Mouse (Mus musculus): ENCODE data around the gene Tmem127. TPM values are rescaled to one million over a fixed set of nuclear protein-coding genes. Genes with fewer than 3 reads are reported as not detected.

Gene Tmem127
- polyA plus RNA-seq, 1 experiment from 2014 or later, result 13.7 TPM

DNA sequence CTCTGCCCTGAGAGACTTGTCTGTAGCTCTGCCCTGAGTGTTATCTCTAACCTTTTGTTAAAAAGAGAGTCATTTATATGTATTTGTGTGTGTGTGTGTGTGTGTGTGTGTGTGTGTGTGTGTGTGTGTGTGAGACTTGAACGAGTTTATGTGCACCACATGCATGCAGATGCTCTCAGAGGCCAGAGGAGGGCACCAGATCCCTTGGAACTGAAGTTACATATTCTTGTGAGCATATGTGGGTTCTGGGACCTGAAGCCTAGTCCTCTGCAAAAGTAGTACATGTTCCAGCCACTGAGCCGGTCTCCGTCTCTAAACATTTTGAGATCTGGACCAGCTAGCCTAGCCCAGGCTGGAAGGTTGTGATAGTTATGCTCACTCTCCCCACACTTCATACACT lies 22.4 kb upstream of the Tmem127 start:
- no peak for ATAC-seq (replicated peaks; ENCODE audit: insufficient number of reproducible peaks, low FRiP score, low TSS enrichment)
- Histone ChIP-seq H3K9me3 (replicated peaks; ENCODE audit: control insufficient read depth, low read length) (no peaks in the 10 kb centered on the region), H3K9ac (ENCODE audit: low read depth, low read length) (no peak overlapping the region), H3K36me3 (ENCODE audit: control insufficient read depth, insufficient read depth, low read length) (peaks cover 69% of the 10 kb centered on the region), H3K27me3 (ENCODE audit: control insufficient read depth, insufficient read depth, low read length) (no peaks in the 10 kb centered on the region), H3K27ac (ENCODE audit: low read depth, low read length) (no peak overlapping the region), H3K4me2 (no peak overlapping the region), H3K4me3 (ENCODE audit: low read depth, low read length) (no peak overlapping the region), H3K4me1 (ENCODE audit: control insufficient read depth, insufficient read depth, low read length) (no peaks in the 10 kb centered on the region)
- 99% methylated on average over 3 of the region's 3 CpGs for WGBS (ENCODE audit: insufficient replicate concordance)

- H3K4me2 ChIP-seq, result no peak overlapping the region
- H3K4me1 ChIP-seq (ENCODE audit: control insufficient read depth, insufficient read depth, low read length), result no peaks in the 10 kb centered on the region
- H3K27ac ChIP-seq (ENCODE audit: low read depth, low read length), result 0 out of 2 replicates have a peak overlapping the region, but pooled peaks have one; percentile 3
- WGBS (ENCODE audit: insufficient replicate concordance), result 82% methylated on average over 11 of the region's 11 CpGs
- no peak overlapping the region for H3K4me3 ChIP-seq (ENCODE audit: low read depth, low read length)
- H3K36me3 ChIP-seq (ENCODE audit: control insufficient read depth, insufficient read depth, low read length), result peaks cover 47% of the 10 kb centered on the region
- H3K9ac ChIP-seq (ENCODE audit: low read depth, low read length), result no peak overlapping the region
- H3K27me3 ChIP-seq (ENCODE audit: control insufficient read depth, insufficient read depth, low read length), result no peaks in the 10 kb centered on the region
- ATAC-seq (replicated peaks; ENCODE audit: insufficient number of reproducible peaks, low FRiP score, low TSS enrichment), result no peak
- no peaks in the 10 kb centered on the region for H3K9me3 ChIP-seq (replicated peaks; ENCODE audit: control insufficient read depth, low read length)
Observed at GRCm38 (mm10) chr2:127237897-127238610, 9.7 kb upstream of the Tmem127 start.

GRCm38 (mm10) chr2:127240065-127240464 lies 7.6 kb upstream of the Tmem127 start:
- Histone ChIP-seq H3K4me3 (ENCODE audit: low read depth, low read length) (no peak overlapping the region), H3K4me1 (ENCODE audit: control insufficient read depth, insufficient read depth, low read length) (no peaks in the 10 kb centered on the region), H3K27ac (ENCODE audit: low read depth, low read length) (no peak overlapping the region), H3K9ac (ENCODE audit: low read depth, low read length) (no peak overlapping the region), H3K4me2 (no peak overlapping the region), H3K36me3 (ENCODE audit: control insufficient read depth, insufficient read depth, low read length) (peaks cover 43% of the 10 kb centered on the region), H3K27me3 (ENCODE audit: control insufficient read depth, insufficient read depth, low read length) (no peaks in the 10 kb centered on the region), H3K9me3 (replicated peaks; ENCODE audit: control insufficient read depth, low read length) (no peaks in the 10 kb centered on the region)
- ATAC-seq (replicated peaks; ENCODE audit: insufficient number of reproducible peaks, low FRiP score, low TSS enrichment), result no peak
- 93% methylated on average over 2 of the region's 2 CpGs for WGBS (ENCODE audit: insufficient replicate concordance)

DNA sequence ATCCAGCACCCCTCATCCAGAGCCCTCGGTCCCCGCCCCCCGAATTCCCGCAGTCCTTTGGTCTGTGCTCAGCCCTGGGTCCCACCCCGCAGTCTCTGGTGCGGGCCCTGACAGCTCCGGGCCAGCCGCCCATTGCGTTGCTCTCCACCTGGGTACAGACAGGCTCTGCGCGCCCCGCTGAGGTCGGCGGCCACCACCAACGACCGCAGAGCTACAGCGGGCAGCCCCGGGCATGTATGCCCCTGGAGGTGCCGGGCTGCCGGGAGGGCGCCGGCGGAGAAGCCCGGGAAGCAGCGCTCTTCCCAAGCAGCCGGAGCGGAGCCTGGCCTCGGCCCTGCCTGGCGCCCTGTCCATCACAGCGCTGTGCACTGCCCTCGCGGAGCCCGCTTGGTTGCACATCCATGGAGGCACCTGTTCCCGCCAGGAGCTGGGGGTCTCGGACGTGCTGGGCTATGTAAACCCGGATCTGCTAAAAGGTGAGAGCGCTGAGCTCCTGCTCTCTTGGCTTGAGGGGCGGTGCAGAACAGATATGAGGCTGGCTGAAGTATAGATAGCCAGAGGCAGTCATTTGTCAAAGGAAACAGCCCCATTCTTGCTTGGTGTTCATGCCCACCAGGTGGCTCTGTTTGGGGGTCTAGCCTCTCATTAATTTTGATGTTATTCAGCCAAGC lies 761 bp downstream of the Tmem127 start:
- peak; percentile 60 for ATAC-seq (replicated peaks; ENCODE audit: insufficient number of reproducible peaks, low FRiP score, low TSS enrichment)

GRCm38 (mm10) chr2:127250291-127251008 lies 2.7 kb downstream of the Tmem127 start:
- H3K27ac ChIP-seq (ENCODE audit: low read depth, low read length), result no peak overlapping the region
- no peaks in the 10 kb centered on the region for H3K27me3 ChIP-seq (ENCODE audit: control insufficient read depth, insufficient read depth, low read length)
- ATAC-seq (replicated peaks; ENCODE audit: insufficient number of reproducible peaks, low FRiP score, low TSS enrichment), result no peak
- no peak overlapping the region for H3K4me3 ChIP-seq (ENCODE audit: low read depth, low read length)
- H3K36me3 ChIP-seq (ENCODE audit: control insufficient read depth, insufficient read depth, low read length), result peaks cover 4% of the 10 kb centered on the region
- H3K9me3 ChIP-seq (replicated peaks; ENCODE audit: control insufficient read depth, low read length), result no peaks in the 10 kb centered on the region
- H3K4me1 ChIP-seq (ENCODE audit: control insufficient read depth, insufficient read depth, low read length), result peaks cover 26% of the 10 kb centered on the region
- WGBS (ENCODE audit: insufficient replicate concordance), result 81% methylated on average over 9 of the region's 9 CpGs
- no peak overlapping the region for H3K4me2 ChIP-seq
- no peak overlapping the region for H3K9ac ChIP-seq (ENCODE audit: low read depth, low read length)

More for the DNA sequence above, 761 bp downstream of the Tmem127 start:
- peak overlapping the region; percentile 78 for H3K4me2 ChIP-seq
- H3K9ac ChIP-seq (ENCODE audit: low read depth, low read length), result peak overlapping the region; percentile 87
- peaks cover 15% of the 10 kb centered on the region for H3K36me3 ChIP-seq (ENCODE audit: control insufficient read depth, insufficient read depth, low read length)
- peaks cover 26% of the 10 kb centered on the region for H3K4me1 ChIP-seq (ENCODE audit: control insufficient read depth, insufficient read depth, low read length)
- H3K4me3 ChIP-seq (ENCODE audit: low read depth, low read length), result peak overlapping the region; percentile 92
- H3K27ac ChIP-seq (ENCODE audit: low read depth, low read length), result peak overlapping the region; percentile 64
- WGBS (ENCODE audit: insufficient replicate concordance), result 1% methylated on average over 34 of the region's 39 CpGs
- no peaks in the 10 kb centered on the region for H3K9me3 ChIP-seq (replicated peaks; ENCODE audit: control insufficient read depth, low read length)
- no peaks in the 10 kb centered on the region for H3K27me3 ChIP-seq (ENCODE audit: control insufficient read depth, insufficient read depth, low read length)

DNA sequence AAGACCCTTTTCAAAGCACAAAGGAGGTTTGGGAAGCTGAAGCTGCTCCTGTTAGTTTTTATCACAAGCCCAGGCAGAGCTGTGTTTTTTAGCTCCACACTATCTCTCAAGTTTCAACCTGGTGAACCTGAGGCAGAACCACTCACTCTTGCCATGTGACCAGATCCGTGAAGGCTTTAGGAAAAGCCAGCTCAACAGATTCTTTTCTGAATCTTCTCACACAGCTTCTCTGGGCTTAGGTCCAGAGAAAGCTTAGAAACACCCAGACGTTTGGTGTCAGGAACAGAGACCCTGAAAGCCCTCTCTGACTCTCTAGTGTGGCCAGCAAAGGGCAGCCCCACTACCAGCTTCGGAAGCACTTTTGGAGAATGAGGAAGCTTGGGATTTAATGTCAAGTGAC lies 3.7 kb downstream of the Tmem127 start:
- H3K27me3 ChIP-seq (ENCODE audit: control insufficient read depth, insufficient read depth, low read length), result no peaks in the 10 kb centered on the region
- H3K9ac ChIP-seq (ENCODE audit: low read depth, low read length), result no peak overlapping the region
- peak overlapping the region; percentile 41; the same call in 1 of the 2 replicates for H3K27ac ChIP-seq (ENCODE audit: low read depth, low read length)
- H3K4me3 ChIP-seq (ENCODE audit: low read depth, low read length), result no peak overlapping the region
- H3K4me2 ChIP-seq, result no peak overlapping the region
- H3K36me3 ChIP-seq (ENCODE audit: control insufficient read depth, insufficient read depth, low read length), result no peaks in the 10 kb centered on the region
- WGBS (ENCODE audit: insufficient replicate concordance), result 62% methylated on average over 3 of the region's 3 CpGs
- peaks cover 26% of the 10 kb centered on the region for H3K4me1 ChIP-seq (ENCODE audit: control insufficient read depth, insufficient read depth, low read length)
- no peaks in the 10 kb centered on the region for H3K9me3 ChIP-seq (replicated peaks; ENCODE audit: control insufficient read depth, low read length)
- no peak for ATAC-seq (replicated peaks; ENCODE audit: insufficient number of reproducible peaks, low FRiP score, low TSS enrichment)

DNA sequence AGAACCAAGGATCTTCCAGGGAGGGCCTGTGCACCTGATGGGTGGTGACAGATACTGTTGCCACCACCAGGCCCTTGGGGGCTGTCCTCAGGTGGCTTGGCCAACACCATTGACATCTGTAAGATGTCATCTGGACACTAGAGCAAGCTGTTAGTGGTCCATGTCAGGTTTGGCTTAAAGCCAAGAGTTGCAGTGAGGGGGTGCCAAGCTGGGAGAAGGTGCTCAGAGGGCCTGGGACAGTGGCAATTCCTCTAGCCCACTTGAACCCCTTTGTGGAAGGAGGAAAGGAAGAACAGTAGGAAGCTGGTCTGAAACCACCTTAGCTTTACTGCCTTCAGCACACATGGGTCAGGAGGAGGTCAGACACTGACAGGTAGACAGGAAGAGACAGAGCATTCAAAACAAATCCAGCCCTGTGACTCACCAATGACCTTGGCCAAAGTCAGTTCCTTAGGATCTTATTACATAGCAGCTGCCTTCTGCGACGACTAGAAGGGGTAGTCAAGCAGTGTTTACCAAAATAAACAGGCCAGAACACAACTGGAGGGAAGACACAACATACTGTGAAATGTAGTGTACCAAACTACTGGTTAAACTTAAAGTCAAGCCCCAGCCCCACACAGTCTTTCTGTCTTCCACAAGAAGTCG lies 4.3 kb downstream of the Tmem127 start:
- H3K4me2 ChIP-seq, result no peak overlapping the region
- peaks cover under 1% of the 10 kb centered on the region for H3K36me3 ChIP-seq (ENCODE audit: control insufficient read depth, insufficient read depth, low read length)
- WGBS (ENCODE audit: insufficient replicate concordance), result 46% methylated on average over 3 of the region's 3 CpGs
- no peak overlapping the region for H3K4me3 ChIP-seq (ENCODE audit: low read depth, low read length)
- peak overlapping the region; percentile 41; the same call in 1 of the 2 replicates for H3K27ac ChIP-seq (ENCODE audit: low read depth, low read length)
- H3K9me3 ChIP-seq (replicated peaks; ENCODE audit: control insufficient read depth, low read length), result no peaks in the 10 kb centered on the region
- H3K27me3 ChIP-seq (ENCODE audit: control insufficient read depth, insufficient read depth, low read length), result no peaks in the 10 kb centered on the region
- peaks cover 22% of the 10 kb centered on the region for H3K4me1 ChIP-seq (ENCODE audit: control insufficient read depth, insufficient read depth, low read length)
- no peak overlapping the region for H3K9ac ChIP-seq (ENCODE audit: low read depth, low read length)
- ATAC-seq (replicated peaks; ENCODE audit: insufficient number of reproducible peaks, low FRiP score, low TSS enrichment), result no peak

- Histone ChIP-seq H3K9me3 (replicated peaks; ENCODE audit: control insufficient read depth, low read length) (no peaks in the 10 kb centered on the region), H3K36me3 (ENCODE audit: control insufficient read depth, insufficient read depth, low read length) (peaks cover 4% of the 10 kb centered on the region), H3K4me1 (ENCODE audit: control insufficient read depth, insufficient read depth, low read length) (peaks cover 22% of the 10 kb centered on the region), H3K9ac (ENCODE audit: low read depth, low read length) (no peak overlapping the region), H3K27ac (ENCODE audit: low read depth, low read length) (no peak overlapping the region), H3K4me3 (ENCODE audit: low read depth, low read length) (no peak overlapping the region), H3K27me3 (ENCODE audit: control insufficient read depth, insufficient read depth, low read length) (no peaks in the 10 kb centered on the region), H3K4me2 (no peak overlapping the region)
- ATAC-seq (replicated peaks; ENCODE audit: insufficient number of reproducible peaks, low FRiP score, low TSS enrichment), result no peak
- 79% methylated on average over 5 of the region's 5 CpGs for WGBS (ENCODE audit: insufficient replicate concordance)
Observed at GRCm38 (mm10) chr2:127252787-127253186, 5.1 kb downstream of the Tmem127 start.
